Mouse (Mus musculus): Measurements from ENCODE around the gene Pnpla7. TPM values are rescaled to one million over a fixed set of nuclear protein-coding genes. Genes with fewer than 3 reads are reported as not detected.

Gene Pnpla7
- total and polyA plus RNA-seq, 3 experiments: 16.5 to 29.7 (median 22.4) TPM

DNA sequence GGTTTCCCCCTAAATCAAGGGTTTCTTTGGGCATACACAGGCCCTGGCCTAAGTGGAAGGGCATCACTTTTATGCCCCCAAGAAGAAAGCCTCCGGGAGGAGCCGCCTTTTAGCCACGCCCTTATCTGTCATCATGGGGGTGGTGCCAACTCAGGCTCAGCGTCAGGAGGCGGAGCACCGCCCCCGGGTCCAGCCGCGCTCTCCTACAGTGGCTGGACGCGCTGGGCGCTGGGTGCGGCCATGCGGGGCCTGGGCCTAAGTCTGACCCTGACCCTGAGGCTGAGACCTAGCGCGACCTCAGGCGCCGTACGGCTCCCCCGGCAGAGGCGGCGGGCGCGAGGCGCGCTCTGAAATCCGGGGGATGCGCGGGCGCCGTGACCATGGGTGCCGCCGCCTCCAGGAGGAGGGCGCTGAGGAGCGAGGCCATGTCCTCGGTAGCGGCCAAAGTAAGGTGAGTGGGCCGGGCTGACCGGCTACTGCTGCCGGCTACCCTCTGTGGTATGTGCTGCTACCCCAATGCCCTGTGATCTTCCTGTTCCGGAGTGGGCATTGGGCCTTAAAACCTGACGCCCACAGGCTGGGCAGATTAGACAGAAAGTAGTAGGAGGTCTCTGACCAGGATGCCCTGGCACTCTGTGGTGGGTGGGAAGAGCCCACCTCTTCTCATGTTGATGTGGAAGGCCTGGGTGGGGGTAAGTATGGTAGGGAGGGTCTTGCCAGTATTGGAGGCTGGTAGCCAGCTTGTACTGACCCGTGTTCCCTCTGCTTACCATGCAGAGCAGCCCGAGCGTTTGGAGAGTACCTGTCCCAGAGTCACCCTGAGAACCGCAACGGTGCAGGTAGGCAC, 78.6 kb downstream of the Pnpla7 start, which contains the start of gene Nsmf:
Gene Nsmf (plus strand): TSS at position 135 of the 847 bp plus-strand sequence.
- TF ChIP-seq CTCF (IDR thresholded peaks at IDR 0.05) (peak; percentile 35), EP300 (IDR thresholded peaks at IDR 0.05; ENCODE audit: insufficient read depth, low read depth, low read length) (no peak), POLR2A (IDR thresholded peaks at IDR 0.05; ENCODE audit: insufficient read depth, low read depth, low read length) (peak; percentile 78)
- Histone ChIP-seq H3K27ac (peak within 1 kb of the TSS; percentile 82), H3K4me1 (ENCODE audit: control insufficient read depth, insufficient read depth, low read length) (0 out of 2 replicates have a peak, but pooled peaks cover 1% of the 10 kb centered on the region), H3K79me2 (replicated peaks; ENCODE audit: control insufficient read depth, insufficient read depth, low read length) (no peaks in the 10 kb centered on the region), H3K9ac (ENCODE audit: low read depth, low read length) (peak within 1 kb of the TSS; percentile 86), H3K27me3 (ENCODE audit: control insufficient read depth, insufficient read depth, low read length) (no peaks in the 10 kb centered on the region), H3K36me3 (ENCODE audit: control insufficient read depth, insufficient read depth, low read length) (no peaks in the 10 kb centered on the region), H3K4me3 (peak within 1 kb of the TSS; percentile 78)
- DNase-seq: peak; percentile 89 to 92
- WGBS: 5% methylated on average over 47 of the region's 47 CpGs
- intact Hi-C loops (cut with DNase I): no loop called here

DNA sequence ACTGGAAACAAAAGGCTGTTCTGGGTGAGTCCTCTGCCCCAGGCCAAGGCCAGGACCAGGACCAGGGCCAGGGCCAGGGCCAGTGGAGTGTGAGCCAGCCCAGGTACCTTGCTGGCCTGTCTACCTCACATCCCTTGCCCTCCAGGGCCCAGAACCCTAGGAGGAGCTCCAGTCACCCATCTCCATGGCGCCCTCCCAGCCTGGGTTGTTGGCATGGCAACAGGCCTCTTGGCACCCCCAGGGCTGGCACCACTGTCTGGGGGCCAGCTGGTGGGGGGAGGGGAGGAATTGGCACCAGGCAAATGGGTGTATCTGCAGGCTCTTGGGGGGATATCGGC, 79.2 kb downstream of the Pnpla7 start:
- DNase-seq: peak in 1 of 2 experiments; percentile 10
- peak overlapping the region; percentile 78 for H3K4me3 ChIP-seq
- H3K36me3 ChIP-seq (ENCODE audit: control insufficient read depth, insufficient read depth, low read length): no peaks in the 10 kb centered on the region
- peak overlapping the region; percentile 82 for H3K27ac ChIP-seq
- H3K4me1 ChIP-seq (ENCODE audit: control insufficient read depth, insufficient read depth, low read length): 0 out of 2 replicates have a peak, but pooled peaks cover 1% of the 10 kb centered on the region
- no peaks in the 10 kb centered on the region for H3K79me2 ChIP-seq (replicated peaks; ENCODE audit: control insufficient read depth, insufficient read depth, low read length)
- no peaks in the 10 kb centered on the region for H3K27me3 ChIP-seq (ENCODE audit: control insufficient read depth, insufficient read depth, low read length)
- WGBS: 49% methylated on average over 2 of the region's 2 CpGs
- H3K9ac ChIP-seq (ENCODE audit: low read depth, low read length): peak overlapping the region; percentile 86
- intact Hi-C loops (cut with DNase I): no loop called here
- TF ChIP-seq CTCF (IDR thresholded peaks at IDR 0.05) (no peak), EP300 (IDR thresholded peaks at IDR 0.05; ENCODE audit: insufficient read depth, low read depth, low read length) (no peak), POLR2A (IDR thresholded peaks at IDR 0.05; ENCODE audit: insufficient read depth, low read depth, low read length) (no peak)

DNA sequence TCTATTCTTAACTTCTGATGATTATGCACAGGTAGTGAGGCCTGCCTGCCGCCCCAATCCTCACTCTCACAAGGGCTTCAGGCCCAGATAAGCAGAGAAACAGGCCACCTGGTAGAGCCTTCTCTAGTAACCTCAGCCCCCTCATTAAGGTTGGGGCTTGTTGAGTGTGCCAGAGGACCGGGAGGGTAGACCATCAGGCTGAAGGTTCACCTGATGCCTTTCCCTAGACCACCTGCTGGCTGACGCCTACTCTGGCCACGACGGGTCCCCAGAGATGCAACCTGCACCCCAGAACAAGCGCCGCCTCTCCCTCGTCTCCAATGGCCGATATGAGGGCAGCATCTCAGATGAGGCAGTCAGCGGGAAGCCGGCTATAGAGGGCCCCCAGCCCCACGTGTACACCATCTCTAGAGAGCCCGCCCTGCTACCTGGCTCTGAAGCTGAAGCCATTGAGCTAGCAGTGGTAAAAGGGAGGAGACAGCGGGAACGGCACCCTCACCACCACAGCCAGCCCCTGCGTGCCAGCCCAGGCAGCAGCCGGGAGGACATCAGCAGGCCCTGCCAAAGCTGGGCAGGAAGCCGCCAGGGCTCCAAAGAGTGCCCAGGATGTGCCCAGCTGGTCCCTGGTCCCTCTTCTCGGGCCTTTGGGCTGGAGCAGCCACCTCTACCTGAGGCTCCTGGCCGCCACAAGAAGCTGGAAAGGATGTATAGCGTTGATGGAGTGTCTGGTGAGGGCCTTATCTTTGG, 79.7 kb downstream of the Pnpla7 start:
- no peak for TF ChIP-seq POLR2A (IDR thresholded peaks at IDR 0.05; ENCODE audit: insufficient read depth, low read depth, low read length)
- TF ChIP-seq EP300 (IDR thresholded peaks at IDR 0.05; ENCODE audit: insufficient read depth, low read depth, low read length): no peak
- no peak for TF ChIP-seq CTCF (IDR thresholded peaks at IDR 0.05)
- intact Hi-C loops (cut with DNase I): no loop called here
- Histone ChIP-seq H3K9ac (ENCODE audit: low read depth, low read length) (no peak overlapping the region), H3K79me2 (replicated peaks; ENCODE audit: control insufficient read depth, insufficient read depth, low read length) (no peaks in the 10 kb centered on the region), H3K4me1 (ENCODE audit: control insufficient read depth, insufficient read depth, low read length) (0 out of 2 replicates have a peak, but pooled peaks cover 1% of the 10 kb centered on the region), H3K36me3 (ENCODE audit: control insufficient read depth, insufficient read depth, low read length) (no peaks in the 10 kb centered on the region), H3K4me3 (no peak overlapping the region), H3K27me3 (ENCODE audit: control insufficient read depth, insufficient read depth, low read length) (no peaks in the 10 kb centered on the region), H3K27ac (no peak overlapping the region)
- WGBS: 90% methylated on average over 21 of the region's 21 CpGs
- no peak for DNase-seq

DNA sequence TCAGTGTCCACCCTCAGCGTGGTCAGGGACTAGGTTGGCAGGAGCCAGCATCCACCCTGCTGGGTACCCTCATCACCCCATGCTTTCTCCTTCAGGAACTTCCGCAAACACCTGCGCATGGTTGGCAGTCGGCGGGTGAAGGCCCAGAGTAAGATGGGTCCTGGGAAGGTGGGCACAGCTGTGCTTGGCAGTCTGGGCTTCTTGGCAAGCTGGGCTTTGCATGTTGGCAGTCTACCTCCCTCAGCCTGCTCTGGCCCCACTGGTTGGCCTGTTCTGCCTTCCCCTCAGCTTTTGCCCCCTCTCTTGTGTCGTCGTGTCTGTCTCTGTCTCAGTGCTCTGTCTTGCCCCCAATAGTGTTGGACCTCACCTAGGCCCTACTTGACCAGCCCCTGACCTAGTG, 83.1 kb downstream of the Pnpla7 start:
- no peak for TF ChIP-seq POLR2A (IDR thresholded peaks at IDR 0.05; ENCODE audit: insufficient read depth, low read depth, low read length)
- TF ChIP-seq CTCF (IDR thresholded peaks at IDR 0.05): no peak
- no peak for TF ChIP-seq EP300 (IDR thresholded peaks at IDR 0.05; ENCODE audit: insufficient read depth, low read depth, low read length)
- Histone ChIP-seq H3K79me2 (replicated peaks; ENCODE audit: control insufficient read depth, insufficient read depth, low read length) (no peaks in the 10 kb centered on the region), H3K9ac (ENCODE audit: low read depth, low read length) (no peak overlapping the region), H3K36me3 (ENCODE audit: control insufficient read depth, insufficient read depth, low read length) (no peaks in the 10 kb centered on the region), H3K4me3 (no peak overlapping the region), H3K27ac (no peak overlapping the region), H3K27me3 (ENCODE audit: control insufficient read depth, insufficient read depth, low read length) (no peaks in the 10 kb centered on the region), H3K4me1 (ENCODE audit: control insufficient read depth, insufficient read depth, low read length) (0 out of 2 replicates have a peak, but pooled peaks cover 1% of the 10 kb centered on the region)
- WGBS: 89% methylated on average over 7 of the region's 7 CpGs
- no peak for DNase-seq
- intact Hi-C loops (cut with DNase I): no loop called here

DNA sequence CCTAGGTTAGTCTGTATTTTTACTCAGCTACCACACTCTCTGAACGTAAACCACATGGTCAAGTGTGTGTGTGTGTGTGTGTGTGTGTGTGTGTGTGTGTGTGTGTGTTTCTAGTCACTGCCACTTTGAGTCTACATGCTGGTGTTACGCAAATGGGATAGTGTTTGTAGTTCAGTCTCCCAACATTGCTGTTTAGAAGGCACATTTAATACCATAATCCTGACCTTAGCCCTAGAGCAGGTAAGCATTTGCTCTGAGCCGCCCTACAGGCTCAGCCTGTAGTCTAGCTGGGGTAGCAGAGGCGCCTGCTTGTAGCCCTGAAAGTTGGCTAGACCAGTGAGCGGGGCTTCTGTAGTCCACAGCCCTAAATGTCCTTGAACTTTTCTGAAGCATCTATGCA, 87.7 kb downstream of the Pnpla7 start:
- H3K79me2 ChIP-seq (replicated peaks; ENCODE audit: control insufficient read depth, insufficient read depth, low read length): no peaks in the 10 kb centered on the region
- intact Hi-C loops (cut with DNase I): no loop called here
- no peaks in the 10 kb centered on the region for H3K36me3 ChIP-seq (ENCODE audit: control insufficient read depth, insufficient read depth, low read length)
- TF ChIP-seq EP300 (IDR thresholded peaks at IDR 0.05; ENCODE audit: insufficient read depth, low read depth, low read length) (no peak), POLR2A (IDR thresholded peaks at IDR 0.05; ENCODE audit: insufficient read depth, low read depth, low read length) (no peak), CTCF (IDR thresholded peaks at IDR 0.05) (no peak)
- H3K4me3 ChIP-seq: no peak overlapping the region
- H3K4me1 ChIP-seq (ENCODE audit: control insufficient read depth, insufficient read depth, low read length): no peaks in the 10 kb centered on the region
- no peak overlapping the region for H3K9ac ChIP-seq (ENCODE audit: low read depth, low read length)
- 98% methylated on average over 5 of the region's 5 CpGs for WGBS
- H3K27me3 ChIP-seq (ENCODE audit: control insufficient read depth, insufficient read depth, low read length): no peaks in the 10 kb centered on the region
- no peak for DNase-seq
- no peak overlapping the region for H3K27ac ChIP-seq

All from heart, adult 2 months (tissue).